Mouse (Mus musculus): ENCODE data around the gene Add3.
A peak's percentile ranks its signal among the peaks of the same experiment; 100 is the strongest.

Gene Add3

DNA sequence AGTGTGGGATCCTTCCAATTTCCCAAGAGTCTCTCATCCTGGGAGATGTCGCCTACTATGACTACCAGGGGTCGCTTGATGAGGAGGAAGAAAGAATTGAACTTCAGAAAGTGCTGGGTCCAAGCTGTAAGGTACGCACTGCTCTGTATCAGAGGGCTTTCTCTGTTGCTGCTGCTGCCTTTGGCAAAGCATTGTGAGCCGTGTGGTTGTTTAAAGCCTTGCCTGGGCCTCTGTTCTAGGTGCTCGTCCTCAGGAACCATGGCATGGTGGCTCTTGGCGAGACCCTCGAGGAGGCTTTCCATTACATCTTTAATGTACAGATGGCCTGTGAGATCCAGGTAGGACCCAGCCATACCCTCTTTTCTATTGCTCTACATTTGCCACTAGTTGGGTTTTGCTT is 93.3 kb downstream of the Add3 start:
- no peak for DNase-seq (ENCODE audit: low spot score in 2 of 2)

GRCm38 (mm10) chr19:53241806-53242205 is 101.6 kb downstream of the Add3 start:
- no peak for DNase-seq (ENCODE audit: low spot score in 2 of 2)

DNA sequence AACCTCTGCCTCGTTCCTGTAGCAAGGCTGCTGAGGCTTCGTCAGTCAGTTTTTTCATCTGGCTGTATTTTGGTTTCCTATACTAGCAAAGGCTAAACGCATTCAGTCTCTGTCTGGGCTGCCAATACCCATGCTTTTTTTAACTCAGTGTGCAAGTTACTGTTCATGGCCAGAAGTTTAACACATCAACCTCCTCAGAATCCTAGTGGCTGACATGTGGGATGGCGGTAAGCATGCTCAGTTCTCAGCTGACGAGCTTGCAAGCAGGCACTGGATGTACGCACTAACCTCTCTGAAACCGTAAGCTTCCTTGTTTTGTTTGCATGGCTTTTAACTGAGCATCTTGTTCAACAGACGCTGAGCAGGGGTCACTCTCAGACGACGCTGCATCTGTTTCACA is 103.7 kb downstream of the Add3 start:
- DNase-seq (ENCODE audit: low spot score in 2 of 2): no peak

- no peak for DNase-seq (ENCODE audit: low spot score in 2 of 2)
Measured at GRCm38 (mm10) chr19:53247558-53247957, 107.3 kb downstream of the Add3 start.

GRCm38 (mm10) chr19:53248023-53248494 is 107.8 kb downstream of the Add3 start:
- peak; percentile 33 to 34 for DNase-seq (ENCODE audit: low spot score in 2 of 2)

DNA sequence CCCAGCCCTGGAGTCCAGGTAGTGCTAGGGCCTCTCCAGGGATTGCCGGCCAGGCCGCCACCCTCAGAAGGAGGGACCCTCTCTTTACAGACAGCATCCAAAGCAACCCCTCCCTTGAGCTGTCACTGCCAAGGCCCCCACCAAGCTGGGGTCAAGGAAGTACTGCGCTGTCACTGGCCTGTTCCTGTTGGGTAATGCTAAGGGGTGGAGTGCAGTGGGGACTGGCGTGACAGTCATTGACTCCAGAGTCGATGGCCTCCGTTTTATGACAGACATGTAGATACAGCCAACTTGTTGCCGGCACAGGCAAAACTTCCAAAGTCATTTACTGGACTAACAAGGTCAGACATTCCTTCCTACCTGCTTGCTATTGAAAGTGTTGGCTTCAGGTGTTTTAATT is 110.8 kb downstream of the Add3 start:
- DNase-seq (ENCODE audit: low spot score in 2 of 2): no peak

DNA sequence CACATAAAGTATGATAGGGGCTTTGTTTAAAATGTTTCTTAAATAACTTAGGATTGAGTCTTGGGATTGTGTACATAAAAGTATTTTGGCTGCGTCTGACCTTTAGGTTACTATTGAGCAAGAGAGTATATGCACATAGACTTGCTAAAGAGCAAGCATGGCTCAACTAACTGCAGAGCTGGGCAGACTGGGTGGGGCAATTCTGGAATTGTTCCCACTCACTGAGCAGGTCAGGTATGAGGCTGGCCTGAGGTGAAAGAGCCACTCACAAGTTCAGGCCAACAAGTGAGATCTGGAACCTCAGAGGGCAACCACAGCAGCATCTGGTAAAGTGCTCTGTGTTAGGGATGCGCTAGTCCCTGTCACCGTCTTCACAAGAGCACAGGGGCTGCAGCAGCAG is 111.4 kb downstream of the Add3 start:
- DNase-seq (ENCODE audit: low spot score in 2 of 2): peak in 1 of 2 experiments; percentile 26

DNA sequence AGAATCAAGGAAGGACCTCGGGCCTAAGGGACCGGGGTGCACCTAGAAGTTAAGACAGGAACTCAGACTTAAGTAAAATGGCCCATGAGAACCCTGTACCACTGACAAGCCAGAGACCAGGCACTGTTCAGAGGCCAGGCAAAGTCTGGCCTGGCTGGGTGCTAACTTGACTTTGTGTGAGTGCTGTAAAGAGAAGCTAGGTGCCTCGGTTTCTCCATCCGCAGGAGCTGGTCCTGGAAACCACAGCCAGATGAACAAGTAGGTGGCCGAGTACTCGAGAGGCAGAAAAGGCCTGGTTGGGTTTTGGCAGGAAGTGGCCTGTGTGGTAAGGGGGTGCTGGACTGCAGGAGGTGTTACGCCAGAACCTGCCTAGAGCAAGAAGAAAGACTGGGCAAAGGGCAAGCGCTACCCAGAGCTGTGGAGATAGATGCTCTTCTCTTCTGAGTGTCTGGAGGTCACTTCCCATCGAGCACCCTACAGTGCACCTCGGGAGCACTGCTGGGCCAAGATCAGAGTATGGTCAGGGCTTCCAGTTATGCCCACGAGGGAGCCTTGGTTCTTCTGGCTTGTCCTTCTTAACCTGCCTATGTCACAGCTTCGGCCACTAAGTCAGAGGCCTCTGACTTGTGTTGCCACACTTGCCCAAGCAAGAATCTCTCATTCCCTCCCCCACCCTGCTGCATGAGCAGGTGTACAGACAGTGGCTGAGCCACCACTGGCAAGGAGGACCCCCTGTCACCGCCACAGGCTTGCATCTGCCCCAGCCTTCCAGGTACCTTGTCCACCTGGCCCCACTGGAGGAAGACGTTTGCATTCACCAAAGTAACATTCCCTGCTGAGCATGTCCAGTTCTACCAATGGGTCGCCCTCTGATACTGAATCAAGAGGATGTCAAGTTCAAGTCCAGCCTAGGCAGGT is 112.1 kb downstream of the Add3 start:
- DNase-seq (ENCODE audit: low spot score in 2 of 2): peak in 1 of 2 experiments; percentile 16

DNA sequence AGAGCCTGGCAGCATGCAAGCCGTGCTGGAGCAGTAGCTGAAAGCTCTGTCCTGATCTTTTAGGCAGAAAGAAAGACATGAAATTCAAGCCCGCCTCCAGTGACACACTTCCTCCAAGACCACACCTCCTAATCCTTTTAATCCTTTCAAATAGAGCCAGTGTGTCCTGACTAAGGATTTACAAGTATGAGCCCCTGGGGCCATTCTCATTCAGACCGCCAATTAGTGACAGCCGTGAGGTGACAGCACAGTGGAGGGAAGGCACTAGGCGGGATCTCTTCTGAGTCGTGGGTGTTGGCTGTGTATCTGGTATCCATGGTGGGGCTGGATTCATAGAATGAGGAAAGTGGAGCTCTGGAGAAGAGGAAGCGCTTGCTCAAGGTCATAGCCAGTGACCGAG is 116.1 kb downstream of the Add3 start:
- DNase-seq (ENCODE audit: low spot score in 2 of 2): no peak

GRCm38 (mm10) chr19:53256991-53257594 is 116.8 kb downstream of the Add3 start:
- no peak for DNase-seq (ENCODE audit: low spot score in 2 of 2)

DNA sequence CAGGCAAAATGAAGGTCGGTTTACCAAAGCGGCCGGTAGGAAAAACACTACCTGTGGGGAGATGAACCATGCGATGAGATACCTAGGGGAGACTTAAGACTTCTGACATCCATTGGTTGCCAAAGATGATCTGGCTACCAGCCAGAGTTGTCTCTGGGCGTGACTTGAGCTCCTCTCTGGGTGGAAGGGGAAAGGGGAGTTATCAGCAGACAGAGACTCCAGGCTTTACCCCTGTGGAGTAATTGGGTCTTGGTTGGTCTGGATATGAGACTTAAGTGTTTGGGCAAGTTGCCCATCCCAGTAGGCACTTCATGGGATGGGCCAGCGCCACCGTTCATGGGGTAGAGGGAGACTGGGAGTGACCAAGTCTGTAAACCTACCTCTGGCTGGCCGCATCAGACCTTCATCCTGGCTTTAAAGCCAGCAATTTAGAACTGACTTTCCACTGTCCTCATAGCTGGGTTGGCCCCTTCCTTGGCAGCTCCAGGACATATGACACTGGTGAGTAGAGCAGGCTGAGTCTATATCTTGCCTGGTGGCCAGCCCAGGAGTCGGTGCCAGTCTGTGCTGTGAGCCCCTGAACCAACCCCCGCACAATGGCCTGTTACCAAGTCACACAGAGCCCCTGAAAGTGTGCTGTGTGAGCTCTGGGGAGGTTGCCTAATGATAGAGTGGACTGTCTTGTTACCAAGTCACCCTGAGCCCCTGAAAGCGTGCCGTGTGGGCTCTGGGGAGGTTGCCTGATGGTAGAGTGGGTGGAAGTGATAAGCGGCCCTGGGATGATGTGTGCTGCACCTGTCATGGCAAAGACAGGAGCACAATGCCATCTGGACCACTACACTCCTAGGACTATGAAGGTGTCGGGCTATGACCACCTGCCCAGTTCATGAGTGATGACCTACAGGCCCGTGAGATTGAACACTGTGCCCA is 117.7 kb downstream of the Add3 start:
- DNase-seq (ENCODE audit: low spot score in 2 of 2): no peak

- DNase-seq (ENCODE audit: low spot score in 2 of 2): no peak
Measured at GRCm38 (mm10) chr19:53258740-53259506, 118.7 kb downstream of the Add3 start.

DNA sequence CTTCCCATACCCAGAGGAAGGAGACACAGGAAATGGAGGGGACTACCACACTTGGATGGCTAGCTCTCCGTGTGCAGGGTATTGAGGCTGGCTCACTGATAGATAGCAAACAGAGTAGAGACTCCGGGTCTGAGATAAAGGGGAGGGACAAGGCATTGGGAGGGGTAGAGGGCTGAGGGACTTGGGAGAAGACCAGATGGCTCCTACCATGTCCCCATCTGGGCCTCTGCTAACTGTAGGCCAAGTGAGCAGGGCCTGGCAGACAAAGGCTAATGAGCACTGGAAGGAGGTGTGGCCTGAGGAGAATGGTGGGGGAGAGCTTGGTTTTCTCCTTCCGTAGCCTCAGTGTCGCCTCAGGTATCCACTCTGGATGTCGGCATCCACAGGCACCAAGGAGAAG is 119.3 kb downstream of the Add3 start:
- no peak for DNase-seq (ENCODE audit: low spot score in 2 of 2)

DNA sequence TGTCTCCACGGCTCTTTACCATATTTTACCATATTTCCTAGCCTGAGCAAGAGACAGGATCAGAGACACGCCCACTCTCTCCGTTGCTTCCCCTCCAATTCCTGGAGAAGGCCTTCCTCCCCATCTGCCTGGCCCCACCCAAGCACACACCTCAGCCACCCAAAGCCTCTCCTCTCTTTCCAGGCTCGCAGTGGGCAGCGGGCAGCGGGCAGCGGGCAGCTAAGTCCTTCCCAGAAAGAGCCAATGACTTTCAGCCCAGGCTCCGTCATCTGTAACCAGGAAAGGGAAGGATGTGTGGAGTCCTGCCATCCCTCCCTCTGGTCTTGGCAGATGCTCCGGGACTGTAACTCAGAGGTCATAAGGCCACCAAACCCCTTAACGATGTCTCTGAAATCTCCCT is 120.0 kb downstream of the Add3 start:
- DNase-seq (ENCODE audit: low spot score in 2 of 2): no peak

GRCm38 (mm10) chr19:53260828-53261227 is 120.6 kb downstream of the Add3 start:
- no peak for DNase-seq (ENCODE audit: low spot score in 2 of 2)

DNA sequence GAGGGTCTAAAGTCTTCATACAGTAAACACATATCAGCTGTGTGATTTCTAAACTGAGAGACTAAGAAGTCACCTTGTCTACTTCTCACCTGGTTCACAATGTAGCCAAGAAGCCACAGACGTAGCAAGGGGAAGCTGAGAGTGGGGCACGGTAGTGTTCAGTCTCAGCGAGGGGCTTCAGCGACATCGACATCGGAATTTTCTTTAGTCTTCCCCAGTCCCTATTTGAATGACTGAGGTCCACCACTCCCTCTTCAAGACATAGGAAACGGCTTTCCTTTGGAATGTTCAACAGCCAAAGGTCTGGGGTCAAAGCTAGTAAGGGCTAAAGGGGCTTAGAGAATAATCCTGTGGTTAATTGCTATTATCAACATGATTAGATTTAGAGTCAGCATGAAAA is 121.8 kb downstream of the Add3 start:
- no peak for DNase-seq (ENCODE audit: low spot score in 2 of 2)

DNA sequence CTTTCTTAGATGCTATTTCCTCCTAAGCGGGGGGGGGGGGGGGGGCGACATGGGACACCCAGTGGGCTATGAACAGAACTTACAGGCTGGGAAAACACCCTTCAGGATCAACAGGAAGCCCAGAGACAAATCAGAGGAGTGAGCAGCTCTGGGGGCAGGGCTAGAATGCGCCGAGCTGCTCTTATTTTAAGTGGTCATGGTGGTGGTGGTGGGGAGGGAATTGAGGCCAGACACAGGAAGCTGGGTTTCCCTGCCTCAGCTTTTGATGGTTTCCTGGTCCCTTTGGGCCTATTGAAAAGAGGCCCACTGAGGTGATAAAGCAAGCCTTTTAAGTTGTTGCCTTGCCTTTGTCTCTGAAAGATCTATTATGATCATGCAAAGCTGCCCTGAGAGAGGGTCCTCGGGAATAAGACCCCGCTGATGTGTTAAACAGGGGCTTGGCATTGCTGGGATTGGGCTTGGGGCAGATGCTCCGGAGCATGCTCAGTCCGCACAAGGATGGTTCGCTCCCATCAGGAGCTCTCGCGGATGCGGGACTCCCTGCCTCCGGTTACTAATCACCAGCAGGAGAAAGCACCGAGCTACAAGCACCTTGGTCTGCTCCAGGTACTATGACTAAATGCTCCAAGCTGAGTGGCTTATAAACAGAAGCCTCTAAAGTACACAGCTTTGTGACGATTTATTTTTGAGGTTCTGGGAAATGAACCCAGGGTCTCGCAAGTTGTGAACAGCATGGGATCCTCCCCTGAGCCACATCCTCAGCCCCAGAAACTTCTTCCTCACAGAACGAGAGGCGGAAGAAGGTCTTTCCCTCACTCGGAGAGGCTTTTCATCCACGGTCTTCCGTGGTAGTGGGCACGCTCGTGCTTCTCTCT is 123.9 kb downstream of the Add3 start:
- no peak for DNase-seq (ENCODE audit: low spot score in 2 of 2)

GRCm38 (mm10) chr19:53264821-53265727 is 124.8 kb downstream of the Add3 start:
- no peak for DNase-seq (ENCODE audit: low spot score in 2 of 2)

GRCm38 (mm10) chr19:53267305-53267704 is 127.1 kb downstream of the Add3 start:
- no peak for DNase-seq (ENCODE audit: low spot score in 2 of 2)
